Mouse (Mus musculus): ENCODE results near the gene Med13l. TPM values are rescaled to one million over a fixed set of nuclear protein-coding genes. Genes with fewer than 3 reads are reported as not detected.

Gene Med13l
- polyA plus RNA-seq, 1 experiment, result 3.6 TPM

DNA sequence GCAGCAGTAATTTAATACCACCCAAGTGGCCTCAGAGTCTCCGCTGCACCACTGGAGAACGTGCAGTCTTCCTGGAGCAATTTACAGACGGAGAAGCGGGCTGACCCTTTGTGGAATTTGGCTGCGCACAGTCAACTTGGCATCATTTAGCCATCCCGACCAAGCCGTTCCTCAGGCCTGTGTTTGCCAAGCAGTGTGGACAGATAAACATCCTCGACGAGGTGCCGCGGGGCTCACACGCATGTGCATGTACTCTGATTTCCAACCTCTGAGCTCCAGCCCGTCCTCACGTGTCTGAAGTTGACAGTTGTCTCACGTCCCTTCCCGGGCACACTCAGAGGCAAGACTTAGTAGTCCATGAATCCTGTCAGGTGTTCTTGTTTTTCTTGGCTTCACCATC lies 166.9 kb downstream of the Med13l start:
- Histone ChIP-seq H3K27me3 (replicated peaks) (no peaks in the 10 kb centered on the region), H3K9me3 (no peaks in the 10 kb centered on the region), H3K36me3 (replicated peaks; ENCODE audit: low read length) (peaks cover 98% of the 10 kb centered on the region), H3K4me3 (replicated peaks) (no peak overlapping the region), H3K4me1 (peaks cover 11% of the 10 kb centered on the region)
- TF ChIP-seq GATA1 (IDR thresholded peaks at IDR 0.05; ENCODE audit: borderline replicate concordance, low read length), result no peak
- no peak for TF ChIP-seq FLI1 (IDR thresholded peaks at IDR 0.05; ENCODE audit: low read length)

DNA sequence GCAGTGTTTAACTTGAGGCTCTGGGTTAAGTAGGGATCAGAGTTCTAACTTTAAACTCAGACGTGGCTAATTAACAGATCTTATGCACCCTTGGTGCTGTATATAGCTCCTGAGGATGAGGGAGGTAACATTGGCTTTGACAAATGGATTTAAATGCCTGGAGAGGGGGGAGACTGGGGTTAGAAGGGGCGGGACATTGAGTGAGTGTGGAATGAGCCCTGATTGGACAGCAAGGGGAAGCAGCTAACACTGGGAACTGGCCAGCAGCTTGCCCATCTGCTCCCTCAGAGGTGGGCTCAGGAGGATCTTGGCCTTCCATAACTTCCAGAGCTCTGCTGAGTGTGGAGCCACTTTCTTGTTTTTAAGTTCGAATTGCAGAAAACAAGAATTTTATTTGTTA lies 171.7 kb downstream of the Med13l start:
- Histone ChIP-seq H3K4me3 (replicated peaks) (no peak overlapping the region), H3K27me3 (replicated peaks) (no peaks in the 10 kb centered on the region), H3K9me3 (no peaks in the 10 kb centered on the region), H3K4me1 (peaks cover 18% of the 10 kb centered on the region; the same call in 1 of the 2 replicates), H3K36me3 (replicated peaks; ENCODE audit: low read length) (peaks cover 98% of the 10 kb centered on the region)
- TF ChIP-seq GATA1 (IDR thresholded peaks at IDR 0.05; ENCODE audit: borderline replicate concordance, low read length) (no peak), FLI1 (IDR thresholded peaks at IDR 0.05; ENCODE audit: low read length) (no peak)

GRCm38 (mm10) chr5:118732651-118733050 lies 172.2 kb downstream of the Med13l start:
- no peaks in the 10 kb centered on the region for H3K27me3 ChIP-seq (replicated peaks)
- TF ChIP-seq GATA1 (IDR thresholded peaks at IDR 0.05; ENCODE audit: borderline replicate concordance, low read length), result no peak
- no peak for TF ChIP-seq FLI1 (IDR thresholded peaks at IDR 0.05; ENCODE audit: low read length)
- peaks cover 98% of the 10 kb centered on the region for H3K36me3 ChIP-seq (replicated peaks; ENCODE audit: low read length)
- peaks cover 22% of the 10 kb centered on the region; the same call in 1 of the 2 replicates for H3K4me1 ChIP-seq
- no peaks in the 10 kb centered on the region for H3K9me3 ChIP-seq
- peak overlapping the region; percentile 62 for H3K4me3 ChIP-seq (replicated peaks)

DNA sequence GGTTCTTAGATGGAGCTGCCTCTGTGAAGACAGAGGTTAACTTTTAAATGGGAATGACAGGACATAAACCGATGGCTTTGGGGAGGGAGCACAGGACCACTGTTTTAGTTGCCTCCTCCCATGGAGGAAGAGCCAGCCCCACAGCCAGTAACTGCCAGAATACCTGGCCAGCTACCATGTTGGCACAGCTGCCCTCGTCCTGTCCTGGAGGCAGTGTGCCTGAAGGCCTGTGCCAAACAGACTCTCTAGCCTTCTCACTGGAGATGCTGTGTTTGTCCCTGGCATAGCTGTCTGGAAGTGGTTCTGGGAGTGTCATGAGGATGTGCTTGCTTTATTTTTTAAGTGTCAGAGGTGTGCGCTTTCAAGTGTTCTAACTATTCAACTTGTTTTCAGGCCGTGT lies 173.1 kb downstream of the Med13l start:
- Histone ChIP-seq H3K4me1 (peaks cover 24% of the 10 kb centered on the region; the same call in 1 of the 2 replicates), H3K4me3 (replicated peaks) (no peak overlapping the region), H3K9me3 (no peaks in the 10 kb centered on the region), H3K27me3 (replicated peaks) (no peaks in the 10 kb centered on the region), H3K36me3 (replicated peaks; ENCODE audit: low read length) (peaks cover 98% of the 10 kb centered on the region)
- TF ChIP-seq GATA1 (IDR thresholded peaks at IDR 0.05; ENCODE audit: borderline replicate concordance, low read length) (no peak), FLI1 (IDR thresholded peaks at IDR 0.05; ENCODE audit: low read length) (no peak)

- no peaks in the 10 kb centered on the region for H3K27me3 ChIP-seq (replicated peaks)
- TF ChIP-seq FLI1 (IDR thresholded peaks at IDR 0.05; ENCODE audit: low read length) (no peak), GATA1 (IDR thresholded peaks at IDR 0.05; ENCODE audit: borderline replicate concordance, low read length) (no peak)
- peaks cover 98% of the 10 kb centered on the region for H3K36me3 ChIP-seq (replicated peaks; ENCODE audit: low read length)
- H3K4me1 ChIP-seq, result peaks cover 24% of the 10 kb centered on the region; the same call in 1 of the 2 replicates
- H3K4me3 ChIP-seq (replicated peaks), result no peak overlapping the region
- H3K9me3 ChIP-seq, result no peaks in the 10 kb centered on the region
Measured at GRCm38 (mm10) chr5:118734455-118734854, 174.0 kb downstream of the Med13l start.

DNA sequence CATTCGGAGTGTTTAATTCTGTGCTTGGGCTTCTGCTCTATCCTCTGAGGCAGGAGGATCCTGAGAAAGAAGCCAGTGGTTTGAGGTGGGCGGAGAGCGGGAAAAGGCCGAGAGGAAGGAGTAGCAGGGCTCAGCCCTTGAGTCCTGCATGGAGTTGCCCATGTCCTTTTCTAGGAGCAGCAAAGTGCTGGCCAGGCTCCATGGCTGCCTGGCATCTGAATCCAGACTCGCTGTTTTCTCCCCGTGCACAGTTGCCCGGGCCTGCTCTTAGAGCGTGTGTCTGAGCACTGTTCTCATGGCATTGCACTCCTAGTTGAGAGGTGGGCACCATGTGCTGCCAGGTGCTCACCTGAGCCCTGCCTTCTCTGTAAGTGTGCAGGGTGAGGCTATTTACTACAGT lies 175.3 kb downstream of the Med13l start:
- no peak overlapping the region for H3K4me3 ChIP-seq (replicated peaks)
- H3K4me1 ChIP-seq, result peaks cover 27% of the 10 kb centered on the region
- H3K9me3 ChIP-seq, result peaks cover 7% of the 10 kb centered on the region
- no peaks in the 10 kb centered on the region for H3K27me3 ChIP-seq (replicated peaks)
- peaks cover 98% of the 10 kb centered on the region for H3K36me3 ChIP-seq (replicated peaks; ENCODE audit: low read length)
- no peak for TF ChIP-seq FLI1 (IDR thresholded peaks at IDR 0.05; ENCODE audit: low read length)
- no peak for TF ChIP-seq GATA1 (IDR thresholded peaks at IDR 0.05; ENCODE audit: borderline replicate concordance, low read length)

GRCm38 (mm10) chr5:118737548-118737947 lies 177.1 kb downstream of the Med13l start:
- peaks cover 98% of the 10 kb centered on the region for H3K36me3 ChIP-seq (replicated peaks; ENCODE audit: low read length)
- no peak overlapping the region for H3K4me3 ChIP-seq (replicated peaks)
- H3K27me3 ChIP-seq (replicated peaks), result no peaks in the 10 kb centered on the region
- peaks cover 7% of the 10 kb centered on the region for H3K9me3 ChIP-seq
- peaks cover 45% of the 10 kb centered on the region for H3K4me1 ChIP-seq
- TF ChIP-seq FLI1 (IDR thresholded peaks at IDR 0.05; ENCODE audit: low read length), result no peak
- no peak for TF ChIP-seq GATA1 (IDR thresholded peaks at IDR 0.05; ENCODE audit: borderline replicate concordance, low read length)

DNA sequence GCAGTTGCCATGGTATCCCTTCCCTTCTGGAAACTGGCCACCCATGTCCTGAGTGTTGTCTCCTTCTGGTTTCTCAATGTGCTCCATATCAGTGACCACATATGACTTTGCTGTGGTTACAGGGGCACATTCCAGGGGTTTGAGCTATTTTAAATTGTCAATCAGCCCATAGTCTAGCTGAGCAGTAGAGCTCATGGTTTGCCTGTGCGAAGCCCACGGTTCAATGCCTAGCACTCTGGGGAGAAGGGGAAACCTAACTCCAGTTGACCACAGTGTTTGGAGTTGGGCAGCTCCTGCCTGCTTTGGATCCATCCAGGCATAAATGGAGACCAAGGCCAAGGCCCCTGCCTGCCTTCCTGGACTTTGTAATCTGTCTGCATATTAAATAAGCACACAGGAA lies 182.6 kb downstream of the Med13l start:
- TF ChIP-seq FLI1 (IDR thresholded peaks at IDR 0.05; ENCODE audit: low read length), result no peak
- Histone ChIP-seq H3K4me1 (peaks cover 70% of the 10 kb centered on the region), H3K4me3 (replicated peaks) (peak overlapping the region; percentile 51), H3K27me3 (replicated peaks) (no peaks in the 10 kb centered on the region), H3K36me3 (replicated peaks; ENCODE audit: low read length) (peaks cover 99% of the 10 kb centered on the region), H3K9me3 (peaks cover 7% of the 10 kb centered on the region)

GRCm38 (mm10) chr5:118747026-118747425 lies 186.5 kb downstream of the Med13l start:
- Histone ChIP-seq H3K9me3 (no peaks in the 10 kb centered on the region), H3K4me3 (replicated peaks) (no peak overlapping the region), H3K27me3 (replicated peaks) (no peaks in the 10 kb centered on the region), H3K4me1 (peaks cover 55% of the 10 kb centered on the region), H3K36me3 (replicated peaks; ENCODE audit: low read length) (peaks cover 99% of the 10 kb centered on the region)
- TF ChIP-seq GATA1 (IDR thresholded peaks at IDR 0.05; ENCODE audit: borderline replicate concordance, low read length), result no peak
- TF ChIP-seq FLI1 (IDR thresholded peaks at IDR 0.05; ENCODE audit: low read length), result no peak

GRCm38 (mm10) chr5:118751446-118752179 lies 191.1 kb downstream of the Med13l start:
- H3K9me3 ChIP-seq, result no peaks in the 10 kb centered on the region
- no peak for TF ChIP-seq GATA1 (IDR thresholded peaks at IDR 0.05; ENCODE audit: borderline replicate concordance, low read length)
- TF ChIP-seq FLI1 (IDR thresholded peaks at IDR 0.05; ENCODE audit: low read length), result no peak
- H3K4me3 ChIP-seq (replicated peaks), result no peak overlapping the region
- H3K4me1 ChIP-seq, result peaks cover 43% of the 10 kb centered on the region
- H3K27me3 ChIP-seq (replicated peaks), result no peaks in the 10 kb centered on the region
- H3K36me3 ChIP-seq (replicated peaks; ENCODE audit: low read length), result peaks cover 99% of the 10 kb centered on the region
